10 mouse cellular contexts compared by ENCODE assay signal in the genomic region with DNA sequence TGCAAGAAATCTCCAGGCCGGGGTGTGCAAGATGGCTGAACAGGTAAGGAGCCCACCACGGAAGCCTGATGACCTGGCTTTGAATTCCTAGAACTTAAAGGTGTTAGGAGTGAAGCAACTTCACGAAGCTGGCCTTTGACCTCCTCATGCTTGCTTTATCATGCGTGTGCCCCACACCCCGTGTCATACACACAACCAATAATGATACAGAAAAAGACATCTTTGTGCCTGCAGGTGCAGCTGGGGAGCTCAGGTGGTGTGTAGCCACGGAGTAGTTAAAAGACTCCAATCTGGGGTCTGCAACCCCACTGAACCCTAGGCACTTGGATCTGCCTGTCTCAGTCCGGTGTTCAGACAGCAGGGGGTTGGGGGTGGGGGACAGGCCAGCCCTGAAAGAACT. TPM values are rescaled to one million over a fixed set of nuclear protein-coding genes. Genes with fewer than 3 reads are reported as not detected.
DNase-seq lines count a peak whose midpoint lies in the region; ATAC-seq and TF ChIP-seq lines count a peak whose summit lies in the region.
"Had no signal": no experiment of that assay in that cellular context is flagged by ENCODE, and none has a peak within 500 bp of the region (broad histone marks: within the 10 kb centered on the region; RNA-seq: fewer than 3 reads in every experiment).

No protein-coding gene starts in this region.

- no peaks in the 10 kb centered on the region for H3K9me3 ChIP-seq in kidney, postnatal 0 days (replicated peaks; ENCODE audit: low read length)
- no peaks in the 10 kb centered on the region for H3K9me3 ChIP-seq in forebrain, embryonic 12.5 days
- no peaks in the 10 kb centered on the region for H3K9me3 ChIP-seq in hindbrain, embryonic 15.5 days
- H3K9me3 ChIP-seq in midbrain, embryonic 16.5 days (replicated peaks; ENCODE audit: control insufficient read depth, low read length, poor library complexity, severe bottlenecking) = no peaks in the 10 kb centered on the region
- H3K9me3 ChIP-seq: liver, embryonic 12.5 days had no signal

- H3K27me3 ChIP-seq in kidney, postnatal 0 days (ENCODE audit: insufficient read depth, low read length) = no peaks in the 10 kb centered on the region
- H3K27me3 ChIP-seq in forebrain, embryonic 12.5 days = no peaks in the 10 kb centered on the region
- H3K27me3 ChIP-seq in hindbrain, embryonic 15.5 days = no peaks in the 10 kb centered on the region
- no peaks in the 10 kb centered on the region for H3K27me3 ChIP-seq in midbrain, embryonic 16.5 days (ENCODE audit: control insufficient read depth, insufficient read depth, low read depth, low read length)
- H3K27me3 ChIP-seq: liver, embryonic 12.5 days had no signal

- 0 out of 2 replicates have a peak, but pooled peaks have one; percentile 10 for ATAC-seq in kidney, postnatal 0 days (replicated peaks; ENCODE audit: low FRiP score, low read depth)
- peak; percentile 27; the same call in 1 of the 2 replicates for ATAC-seq in forebrain, embryonic 12.5 days (ENCODE audit: low FRiP score)
- peak; percentile 8 for ATAC-seq in hindbrain, embryonic 15.5 days (ENCODE audit: low FRiP score, low read depth)
- peak; percentile 37 for ATAC-seq in midbrain, embryonic 16.5 days
- ATAC-seq in megakaryocyte progenitor cell, adult 5-6 weeks (replicated peaks; ENCODE audit: poor library complexity) = no peak

- TF ChIP-seq CTCF in kidney, postnatal 0 days (IDR thresholded peaks at IDR 0.05; ENCODE audit: low read depth) = no peak

- no peak for DNase-seq in kidney, postnatal 0 days (ENCODE audit: low spot score)
- no peak for DNase-seq in kidney, adult 8-10 months
- DNase-seq in thymus, postnatal 0 days (ENCODE audit: low spot score) = no peak
- no peak for DNase-seq in embryo, embryonic 9.5 days (ENCODE audit: extremely low spot score)

- 70% methylated on average over 7 of the region's 7 CpGs for WGBS in kidney, postnatal 0 days
- WGBS in forebrain, embryonic 12.5 days = 72% methylated on average over 7 of the region's 7 CpGs
- 71% methylated on average over 7 of the region's 7 CpGs for WGBS in hindbrain, embryonic 15.5 days
- 73% methylated on average over 7 of the region's 7 CpGs for WGBS in midbrain, embryonic 16.5 days

- H3K9ac ChIP-seq in kidney, postnatal 0 days (ENCODE audit: low read depth, low read length) = no peak overlapping the region
- no peak overlapping the region for H3K9ac ChIP-seq in forebrain, embryonic 12.5 days
- no peak overlapping the region for H3K9ac ChIP-seq in hindbrain, embryonic 15.5 days
- H3K9ac ChIP-seq in midbrain, embryonic 16.5 days (ENCODE audit: low read depth, low read length) = no peak overlapping the region
- H3K9ac ChIP-seq: liver, embryonic 12.5 days had no signal

- H3K4me3 ChIP-seq in kidney, postnatal 0 days (replicated peaks; ENCODE audit: low read depth, low read length) = no peak overlapping the region
- H3K4me3 ChIP-seq in forebrain, embryonic 12.5 days (replicated peaks) = no peak overlapping the region
- no peak overlapping the region for H3K4me3 ChIP-seq in hindbrain, embryonic 15.5 days
- no peak overlapping the region for H3K4me3 ChIP-seq in midbrain, embryonic 16.5 days (ENCODE audit: low read depth, low read length)
- H3K4me3 ChIP-seq: liver, embryonic 12.5 days had no signal

- no peak overlapping the region for H3K4me2 ChIP-seq in kidney, postnatal 0 days (ENCODE audit: low read length)
- H3K4me2 ChIP-seq in forebrain, embryonic 12.5 days = 0 out of 2 replicates have a peak overlapping the region, but pooled peaks have one; percentile 9
- H3K4me2 ChIP-seq in hindbrain, embryonic 15.5 days = no peak overlapping the region
- no peak overlapping the region for H3K4me2 ChIP-seq in midbrain, embryonic 16.5 days (ENCODE audit: low read length)

- H3K36me3 ChIP-seq in kidney, postnatal 0 days (ENCODE audit: insufficient read depth, low read length) = no peaks in the 10 kb centered on the region
- H3K36me3 ChIP-seq in forebrain, embryonic 12.5 days (replicated peaks) = peaks cover 6% of the 10 kb centered on the region; the same call in 1 of the 2 replicates
- H3K36me3 ChIP-seq in hindbrain, embryonic 15.5 days = 0 out of 2 replicates have a peak, but pooled peaks cover 7% of the 10 kb centered on the region
- H3K36me3 ChIP-seq in midbrain, embryonic 16.5 days (ENCODE audit: control insufficient read depth, insufficient read depth, low read length) = no peaks in the 10 kb centered on the region; the same call in 1 of the 2 replicates

- peaks cover 12% of the 10 kb centered on the region; the same call in 1 of the 2 replicates for H3K4me1 ChIP-seq in kidney, postnatal 0 days (replicated peaks; ENCODE audit: insufficient read depth, low read length)
- H3K4me1 ChIP-seq in forebrain, embryonic 12.5 days = peaks cover 4% of the 10 kb centered on the region; the same call in 1 of the 2 replicates
- peaks cover 5% of the 10 kb centered on the region; the same call in 1 of the 2 replicates for H3K4me1 ChIP-seq in hindbrain, embryonic 15.5 days (replicated peaks)
- H3K4me1 ChIP-seq in midbrain, embryonic 16.5 days (ENCODE audit: control insufficient read depth, insufficient read depth, low read length) = peaks cover 2% of the 10 kb centered on the region; the same call in 1 of the 2 replicates
- H3K4me1 ChIP-seq: liver, embryonic 12.5 days had no signal

- H3K27ac ChIP-seq in kidney, postnatal 0 days = peak overlapping the region; percentile 57
- no peak overlapping the region; the same call in 1 of the 2 replicates for H3K27ac ChIP-seq in forebrain, embryonic 12.5 days
- H3K27ac ChIP-seq in hindbrain, embryonic 15.5 days (replicated peaks) = no peak overlapping the region
- 0 out of 2 replicates have a peak overlapping the region, but pooled peaks have one; percentile 5 for H3K27ac ChIP-seq in midbrain, embryonic 16.5 days (ENCODE audit: low read length)
- H3K27ac ChIP-seq: liver, embryonic 12.5 days had no signal

RNA-seq across cellular contexts. Expression of gene Capg, which starts 21.3 kb away (rescaled TPM):
- polyA plus RNA-seq in kidney, postnatal 0 days (2015; fragmentation: Nextera tagmentation; extraction: Ambion mirVana) = 129 and 131 TPM in 2 replicates
- 4.1 and 5.4 TPM in 2 replicates for polyA plus RNA-seq in forebrain, embryonic 12.5 days (2016; fragmentation: Nextera tagmentation; extraction: Ambion mirVana)
- 8.0 and 9.3 TPM in 2 replicates for polyA plus RNA-seq in hindbrain, embryonic 15.5 days (2015; fragmentation: Nextera tagmentation; extraction: Ambion mirVana)
- 5.9 and 6.8 TPM in 2 replicates for polyA plus RNA-seq in midbrain, embryonic 16.5 days (2015; fragmentation: Nextera tagmentation; extraction: Ambion mirVana)
- 24.4 and 25.5 TPM in 2 replicates for total RNA-seq in megakaryocyte progenitor cell, adult 5-6 weeks (2015)
- total RNA-seq in megakaryocyte progenitor cell, adult 5-6 weeks (2017) = 42.7 and 60.1 TPM in 2 replicates
- polyA plus RNA-seq in thymus, postnatal 0 days (2015; fragmentation: Nextera tagmentation; extraction: Ambion mirVana) = 62.4 and 63.4 TPM in 2 replicates

RNA-seq across cellular contexts. Expression of gene Elmod3, which starts 32.7 kb away (rescaled TPM):
- polyA plus RNA-seq in kidney, postnatal 0 days (2015; fragmentation: Nextera tagmentation; extraction: Ambion mirVana) = 16.2 and 18.1 TPM in 2 replicates
- polyA plus RNA-seq in forebrain, embryonic 12.5 days (2016; fragmentation: Nextera tagmentation; extraction: Ambion mirVana) = 16.0 and 16.2 TPM in 2 replicates
- polyA plus RNA-seq in hindbrain, embryonic 15.5 days (2015; fragmentation: Nextera tagmentation; extraction: Ambion mirVana) = 15.9 and 17.1 TPM in 2 replicates
- 17.3 and 17.8 TPM in 2 replicates for polyA plus RNA-seq in midbrain, embryonic 16.5 days (2015; fragmentation: Nextera tagmentation; extraction: Ambion mirVana)
- total RNA-seq in megakaryocyte progenitor cell, adult 5-6 weeks (2015) = 12.9 and 15.6 TPM in 2 replicates
- total RNA-seq in megakaryocyte progenitor cell, adult 5-6 weeks (2017) = 9.7 and 13.8 TPM in 2 replicates
- 11.8 and 13.9 TPM in 2 replicates for polyA plus RNA-seq in thymus, postnatal 0 days (2015; fragmentation: Nextera tagmentation; extraction: Ambion mirVana)

RNA-seq across cellular contexts. Expression of gene Retsat, which starts 32.8 kb away (rescaled TPM):
- 41.0 and 45.3 TPM in 2 replicates for polyA plus RNA-seq in kidney, postnatal 0 days (2015; fragmentation: Nextera tagmentation; extraction: Ambion mirVana)
- 4.6 and 5.3 TPM in 2 replicates for polyA plus RNA-seq in forebrain, embryonic 12.5 days (2016; fragmentation: Nextera tagmentation; extraction: Ambion mirVana)
- 5.9 and 7.0 TPM in 2 replicates for polyA plus RNA-seq in hindbrain, embryonic 15.5 days (2015; fragmentation: Nextera tagmentation; extraction: Ambion mirVana)
- polyA plus RNA-seq in midbrain, embryonic 16.5 days (2015; fragmentation: Nextera tagmentation; extraction: Ambion mirVana) = 5.9 and 6.3 TPM in 2 replicates
- total RNA-seq in megakaryocyte progenitor cell, adult 5-6 weeks (2015) = 20.3 and 20.8 TPM in 2 replicates
- total RNA-seq in megakaryocyte progenitor cell, adult 5-6 weeks (2017) = 20.0 and 27.5 TPM in 2 replicates
- polyA plus RNA-seq in thymus, postnatal 0 days (2015; fragmentation: Nextera tagmentation; extraction: Ambion mirVana) = 8.4 and 10.5 TPM in 2 replicates

RNA-seq across cellular contexts. Expression of gene Sh2d6, which starts 44.0 kb away (rescaled TPM):
- 0.10 TPM in 1 of 2 replicates, not detected in the other for polyA plus RNA-seq in kidney, postnatal 0 days (2015; fragmentation: Nextera tagmentation; extraction: Ambion mirVana)
- 0.40 and 0.47 TPM in 2 replicates for polyA plus RNA-seq in forebrain, embryonic 12.5 days (2016; fragmentation: Nextera tagmentation; extraction: Ambion mirVana)
- polyA plus RNA-seq in hindbrain, embryonic 15.5 days (2015; fragmentation: Nextera tagmentation; extraction: Ambion mirVana) = 0.26 and 0.63 TPM in 2 replicates
- polyA plus RNA-seq in midbrain, embryonic 16.5 days (2015; fragmentation: Nextera tagmentation; extraction: Ambion mirVana) = 0.65 and 0.84 TPM in 2 replicates
- not detected in 2 replicates for total RNA-seq in megakaryocyte progenitor cell, adult 5-6 weeks (2015)
- not detected in 2 replicates for total RNA-seq in megakaryocyte progenitor cell, adult 5-6 weeks (2017)
- 0.14 and 0.23 TPM in 2 replicates for polyA plus RNA-seq in thymus, postnatal 0 days (2015; fragmentation: Nextera tagmentation; extraction: Ambion mirVana)
- total RNA-seq: hematopoietic stem cell, adult 5-6 weeks had no signal
- polyA plus RNA-seq: liver, embryonic 12.5 days had no signal

RNA-seq across cellular contexts. Expression of gene Tgoln1, which starts 51.3 kb away (rescaled TPM):
- polyA plus RNA-seq in kidney, postnatal 0 days (2015; fragmentation: Nextera tagmentation; extraction: Ambion mirVana) = 42.3 and 44.2 TPM in 2 replicates
- 31.0 and 32.1 TPM in 2 replicates for polyA plus RNA-seq in forebrain, embryonic 12.5 days (2016; fragmentation: Nextera tagmentation; extraction: Ambion mirVana)
- 34.6 and 35.9 TPM in 2 replicates for polyA plus RNA-seq in hindbrain, embryonic 15.5 days (2015; fragmentation: Nextera tagmentation; extraction: Ambion mirVana)
- polyA plus RNA-seq in midbrain, embryonic 16.5 days (2015; fragmentation: Nextera tagmentation; extraction: Ambion mirVana) = 40.7 and 45.0 TPM in 2 replicates
- 51.5 and 57.9 TPM in 2 replicates for total RNA-seq in megakaryocyte progenitor cell, adult 5-6 weeks (2015)
- 55.1 and 64.4 TPM in 2 replicates for total RNA-seq in megakaryocyte progenitor cell, adult 5-6 weeks (2017)
- polyA plus RNA-seq in thymus, postnatal 0 days (2015; fragmentation: Nextera tagmentation; extraction: Ambion mirVana) = 43.9 and 44.1 TPM in 2 replicates

Comparison
In these comparisons a context has a peak if more than half of its experiments do, and no peak if none do; other contexts are left out.
1. H3K27ac ChIP-seq: peak in kidney, postnatal 0 days (single experiment) and midbrain, embryonic 16.5 days (single experiment); none in forebrain, embryonic 12.5 days (single experiment) and hindbrain, embryonic 15.5 days (single experiment).